Mouse (Mus musculus) cerebellum, adult 2 months (tissue): ENCODE measurements around the gene Oas1d.

Experiments used
- CTCF ChIP-seq: fragments of 200-500 bp; IDR thresholded peaks from 2 replicates; pipeline ENCODE4 v1.5.1; 2011; ENCODE audit warnings: low read depth, mild to moderate bottlenecking, control low read depth, low read length, moderate library complexity, borderline replicate concordance; ENCODE audit not compliant: insufficient read depth
- POLR2A ChIP-seq: fragments of 200-500 bp; IDR thresholded peaks from 2 replicates; pipeline ENCODE4 v1.6.1; 2011; ENCODE audit warnings: low read length, control low read depth, borderline replicate concordance; ENCODE audit not compliant: insufficient read depth

DNA sequence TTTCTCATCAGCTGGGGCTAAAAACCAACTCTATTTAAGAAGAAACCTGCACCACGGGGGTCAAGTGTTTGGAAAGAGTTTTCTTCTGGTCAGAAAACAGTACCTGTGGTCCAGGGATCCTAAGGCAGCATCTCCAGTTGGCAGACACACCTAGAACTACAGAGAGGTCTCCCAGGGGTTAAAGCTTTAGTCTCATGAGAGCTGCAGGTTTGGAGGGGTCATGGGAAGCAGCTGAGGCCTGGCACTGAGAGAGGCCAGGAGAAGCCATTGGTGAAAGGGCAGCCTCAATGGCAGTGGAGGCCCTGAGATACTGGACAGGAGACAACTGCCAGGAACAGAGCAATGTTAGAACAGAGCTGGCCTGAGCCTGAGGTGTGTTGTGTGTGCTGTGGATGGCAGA is 13.7 kb upstream of the Oas1d start:
- no peak for TF ChIP-seq POLR2A
- TF ChIP-seq CTCF = no peak
